Mouse (Mus musculus) cortical plate, adult 2 months (tissue): ENCODE measurements around the gene Frmd4b. TPM values are rescaled to one million over a fixed set of nuclear protein-coding genes. Genes with fewer than 3 reads are reported as not detected.

Experiments
- H3K27ac ChIP-seq: fragments of 200-500 bp; 2 replicates; pipeline ENCODE4 v1.5.1; 2012; ENCODE audit warnings: low read length, control low read depth, inconsistent platforms; ENCODE audit not compliant: insufficient read depth
- H3K4me1 ChIP-seq: fragments of 200-500 bp; 2 replicates; pipeline ENCODE4 v1.6.1; 2011; ENCODE audit warnings: low read length; ENCODE audit not compliant: control insufficient read depth, insufficient read depth
- H3K4me3 ChIP-seq: fragments of 200-500 bp; 2 replicates; pipeline ENCODE4 v1.5.1; 2011; ENCODE audit warnings: mild to moderate bottlenecking, low read length, control low read depth; ENCODE audit not compliant: insufficient read depth
- CTCF ChIP-seq: fragments of 200-500 bp; IDR thresholded peaks from 2 replicates; pipeline ENCODE4 v1.5.1; 2011; ENCODE audit warnings: mild to moderate bottlenecking, control low read depth, low read length; ENCODE audit not compliant: insufficient read depth; ENCODE audit errors: extremely low read depth
- POLR2A ChIP-seq: fragments of 200-500 bp; IDR thresholded peaks from 2 replicates; pipeline ENCODE4 v1.6.1; 2011; ENCODE audit warnings: mild to moderate bottlenecking, low read length, control low read depth; ENCODE audit not compliant: insufficient read depth; ENCODE audit errors: extremely low read depth
- polyA plus RNA-seq: library from polyadenylated mRNA; depleted of rRNA; stranded (reverse); fragments of >200 nt; gene quantifications from 2 replicates; pipeline ENCODE4 v1.2.3, GENCODE M21; 2012

Frmd4b gene
- polyA plus RNA-seq, 1 experiment: 17.1 TPM

DNA sequence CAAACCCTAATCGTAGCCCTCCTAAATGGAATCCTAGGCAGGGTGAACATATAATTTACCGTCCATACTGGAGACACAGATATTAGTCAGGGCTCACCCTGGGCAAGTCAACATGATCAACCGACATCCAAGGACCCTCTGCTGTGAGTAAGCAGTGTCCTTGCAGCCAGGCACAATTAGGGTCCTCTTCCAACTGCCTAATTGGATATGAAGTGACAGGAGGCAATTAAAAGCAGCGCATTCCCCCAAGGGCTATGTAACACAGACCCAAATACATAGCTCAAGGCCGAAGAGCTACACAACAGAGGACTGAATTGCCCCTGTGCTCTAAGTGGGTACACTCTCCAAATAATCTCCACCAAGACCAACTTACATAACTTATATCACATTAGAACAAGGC lies 4.5 kb downstream of the Frmd4b start:
- no peaks in the 10 kb centered on the region for H3K4me1 ChIP-seq
- no peak overlapping the region for H3K27ac ChIP-seq
- H3K4me3 ChIP-seq: no peak overlapping the region
- TF ChIP-seq POLR2A (no peak), CTCF (no peak)

DNA sequence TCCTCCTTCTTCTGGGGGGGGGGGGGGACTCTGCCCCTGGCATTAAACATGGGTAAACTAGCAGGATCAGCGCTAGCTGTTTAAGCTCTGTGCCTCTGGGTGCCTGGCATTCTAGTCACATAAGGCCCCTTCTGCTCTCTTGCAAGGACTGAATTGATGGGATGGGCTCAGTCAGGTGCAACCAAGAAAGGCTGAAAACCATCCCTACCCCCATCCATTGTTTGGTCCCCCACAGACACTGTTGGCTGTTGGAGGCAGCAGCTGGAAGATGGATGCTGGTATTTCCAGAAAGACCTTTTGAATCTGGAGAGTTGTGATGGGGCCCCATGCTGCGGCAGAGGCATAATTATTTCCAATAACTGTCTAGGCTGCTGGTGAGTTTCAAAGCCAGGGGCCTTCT lies 7.3 kb downstream of the Frmd4b start:
- no peak overlapping the region for H3K27ac ChIP-seq
- TF ChIP-seq POLR2A: no peak
- TF ChIP-seq CTCF: no peak

DNA sequence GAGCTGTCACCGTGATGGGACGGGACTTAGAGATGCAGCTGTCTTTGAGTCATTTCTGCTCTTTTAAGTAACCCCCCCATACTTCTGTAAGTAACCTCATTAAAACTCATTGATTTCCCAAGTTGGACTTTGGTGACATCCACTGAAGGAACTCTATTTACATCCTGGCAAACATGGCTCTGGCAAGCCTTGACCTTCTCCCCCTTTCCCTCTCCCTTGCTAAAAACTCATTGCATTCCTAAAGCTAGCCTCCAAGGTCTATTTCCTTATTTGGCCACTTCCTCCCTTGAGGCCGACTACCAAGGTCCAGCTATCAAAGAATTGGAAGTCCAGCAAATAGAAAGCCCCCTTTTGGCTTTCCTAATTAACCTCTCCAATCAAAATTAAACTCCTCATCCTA lies 9.7 kb downstream of the Frmd4b start:
- Histone ChIP-seq H3K4me3 (no peak overlapping the region), H3K4me1 (no peaks in the 10 kb centered on the region), H3K27ac (no peak overlapping the region)
- no peak for TF ChIP-seq POLR2A

More for the DNA sequence above, 7.3 kb downstream of the Frmd4b start:
- Histone ChIP-seq H3K4me3 (no peak overlapping the region), H3K4me1 (no peaks in the 10 kb centered on the region)

DNA sequence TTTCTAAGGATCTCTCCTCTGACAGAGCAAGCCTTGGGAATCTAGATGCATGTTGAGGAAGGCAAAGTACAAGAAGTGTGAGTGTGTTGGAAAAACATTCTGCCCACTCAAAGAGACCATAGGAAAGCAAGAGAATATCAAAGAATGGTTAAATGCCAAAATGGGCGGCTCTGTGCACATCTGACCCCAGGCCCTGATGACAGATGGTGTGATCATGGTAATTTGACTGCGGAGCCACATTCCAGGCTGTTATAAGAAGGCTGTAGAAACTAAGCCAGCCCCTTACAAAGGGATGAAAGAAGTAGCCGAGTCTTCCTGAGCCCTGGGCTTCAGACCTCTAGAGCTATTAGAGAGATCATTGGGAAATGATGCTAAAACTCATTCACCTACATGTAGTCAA lies 22.1 kb downstream of the Frmd4b start:
- TF ChIP-seq CTCF: no peak
- no peak for TF ChIP-seq POLR2A
- Histone ChIP-seq H3K4me3 (no peak overlapping the region), H3K27ac (no peak overlapping the region), H3K4me1 (no peaks in the 10 kb centered on the region)

DNA sequence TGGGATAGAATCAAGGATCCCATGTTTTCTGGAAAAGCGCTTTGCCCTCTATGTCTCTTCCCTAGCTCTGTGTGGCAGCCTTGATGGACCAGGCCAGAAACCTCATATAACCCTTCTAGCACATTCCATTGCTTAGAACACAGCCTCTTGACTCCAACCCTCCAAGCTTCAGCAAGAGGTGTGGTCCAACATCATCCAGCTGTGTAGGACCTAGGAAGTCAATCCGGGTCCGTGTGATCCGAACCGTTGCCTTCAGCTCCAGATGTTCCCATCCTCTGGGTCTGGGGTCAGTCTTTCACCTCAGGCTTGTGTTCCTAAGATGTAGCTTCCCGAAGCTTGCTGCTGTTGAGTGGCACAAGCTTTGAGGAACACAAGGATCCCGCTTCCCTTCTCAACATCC lies 22.8 kb downstream of the Frmd4b start:
- no peaks in the 10 kb centered on the region for H3K4me1 ChIP-seq
- TF ChIP-seq CTCF: no peak
- no peak overlapping the region for H3K4me3 ChIP-seq
- no peak overlapping the region for H3K27ac ChIP-seq

DNA sequence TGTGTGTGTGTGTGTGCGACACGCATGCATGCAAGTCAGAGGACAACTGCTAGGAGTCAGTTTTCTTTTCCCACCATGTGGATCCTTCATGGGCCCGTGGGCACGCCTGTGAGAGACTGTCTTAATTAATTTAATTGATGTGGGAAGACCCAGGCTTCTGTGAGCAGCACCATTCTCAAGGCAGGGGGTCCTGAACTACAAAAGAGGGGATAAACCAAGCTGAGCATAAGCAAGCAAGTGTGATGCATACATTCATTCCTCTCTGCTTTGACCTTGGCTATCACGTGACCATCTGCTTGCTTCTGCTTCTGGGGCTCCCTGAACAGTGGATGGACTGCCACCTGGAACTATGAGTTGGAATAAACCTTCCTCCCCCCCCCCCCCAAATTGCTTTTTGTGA lies 27.1 kb downstream of the Frmd4b start:
- H3K4me3 ChIP-seq: no peak overlapping the region
- no peaks in the 10 kb centered on the region for H3K4me1 ChIP-seq
- TF ChIP-seq POLR2A (no peak), CTCF (no peak)
- H3K27ac ChIP-seq: no peak overlapping the region

DNA sequence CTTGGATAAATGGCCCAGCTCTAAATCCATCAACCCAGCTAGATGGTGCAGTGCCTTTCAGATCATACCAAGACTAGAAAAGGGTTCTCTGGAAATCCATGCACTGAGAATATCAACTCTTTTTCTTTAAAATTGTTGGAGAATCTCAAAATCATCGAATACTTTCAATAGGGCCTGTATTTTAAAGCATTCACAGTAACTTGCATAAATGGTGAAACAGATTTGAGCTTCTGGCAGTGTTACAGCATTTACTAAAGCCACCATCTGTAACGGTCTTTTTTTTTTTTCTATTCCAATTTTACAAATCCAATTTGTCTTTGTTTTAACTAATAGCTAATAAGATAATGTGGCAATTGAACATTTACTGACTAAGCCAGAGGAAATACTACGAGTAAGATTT lies 27.8 kb downstream of the Frmd4b start:
- no peak overlapping the region for H3K4me3 ChIP-seq
- H3K4me1 ChIP-seq: no peaks in the 10 kb centered on the region
- no peak overlapping the region for H3K27ac ChIP-seq
- TF ChIP-seq CTCF: no peak
- no peak for TF ChIP-seq POLR2A

DNA sequence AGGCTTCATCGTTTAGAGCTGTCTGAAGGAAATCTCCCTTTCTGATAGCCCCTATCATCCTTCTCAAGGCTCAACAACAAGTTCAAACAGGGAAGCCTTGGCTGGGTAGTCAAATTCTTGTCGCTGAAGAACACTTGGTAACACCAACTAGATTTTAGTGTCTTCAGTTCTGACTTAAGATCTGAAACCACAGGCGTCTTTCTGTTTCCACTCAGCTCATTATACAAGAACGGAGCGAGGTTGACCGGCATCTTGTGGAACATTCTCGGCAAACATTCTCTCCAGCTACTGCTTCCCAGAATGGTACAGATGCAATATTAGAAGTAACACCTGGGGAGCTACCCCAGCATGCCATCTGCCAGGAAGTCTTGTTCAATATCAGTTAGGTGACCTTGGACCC lies 28.3 kb downstream of the Frmd4b start:
- Histone ChIP-seq H3K4me3 (no peak overlapping the region), H3K4me1 (no peaks in the 10 kb centered on the region), H3K27ac (no peak overlapping the region)
- TF ChIP-seq CTCF (no peak), POLR2A (no peak)

DNA sequence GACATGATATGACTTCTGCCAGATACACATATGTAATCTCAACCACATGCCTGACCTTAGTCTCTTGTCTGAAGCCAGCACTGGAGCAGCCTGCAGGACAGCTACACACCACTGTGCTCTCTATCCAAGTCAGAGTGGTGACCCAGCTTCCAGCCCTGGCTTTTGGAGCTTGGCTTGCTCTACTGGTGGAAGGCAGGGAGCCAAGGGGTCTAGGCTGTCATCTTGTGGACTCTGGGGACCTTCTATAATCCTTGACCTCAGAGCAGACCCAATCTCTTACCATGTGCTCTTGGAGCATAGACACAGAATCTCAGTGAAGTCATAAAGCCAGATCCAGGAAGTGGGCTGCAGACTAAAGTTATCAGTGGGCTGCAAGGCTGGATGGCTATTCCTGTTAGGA lies 30.7 kb downstream of the Frmd4b start:
- H3K4me1 ChIP-seq: no peaks in the 10 kb centered on the region
- no peak overlapping the region for H3K27ac ChIP-seq
- H3K4me3 ChIP-seq: no peak overlapping the region
- TF ChIP-seq CTCF (no peak), POLR2A (no peak)

DNA sequence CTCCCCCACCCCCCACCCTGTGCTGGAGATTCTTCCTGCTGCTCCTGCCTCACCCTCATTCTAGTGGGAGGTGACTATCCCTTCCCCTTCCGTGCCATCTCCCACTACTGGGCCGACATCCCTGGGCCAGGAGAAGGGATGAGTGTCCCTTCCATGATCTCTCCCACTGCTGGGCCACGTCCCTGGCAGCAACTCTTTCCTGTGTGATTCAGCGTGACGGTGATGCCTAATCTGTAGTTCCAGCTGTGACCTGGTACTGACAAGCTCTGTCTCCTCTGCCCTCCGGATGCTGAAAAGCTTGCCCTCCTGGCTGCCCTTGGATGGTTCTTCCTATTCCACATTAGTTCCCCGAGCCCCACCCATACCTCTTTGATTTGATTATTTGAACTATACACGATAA lies 31.3 kb downstream of the Frmd4b start:
- H3K4me1 ChIP-seq: no peaks in the 10 kb centered on the region
- no peak overlapping the region for H3K4me3 ChIP-seq
- H3K27ac ChIP-seq: no peak overlapping the region
- TF ChIP-seq POLR2A: no peak
- TF ChIP-seq CTCF: no peak

DNA sequence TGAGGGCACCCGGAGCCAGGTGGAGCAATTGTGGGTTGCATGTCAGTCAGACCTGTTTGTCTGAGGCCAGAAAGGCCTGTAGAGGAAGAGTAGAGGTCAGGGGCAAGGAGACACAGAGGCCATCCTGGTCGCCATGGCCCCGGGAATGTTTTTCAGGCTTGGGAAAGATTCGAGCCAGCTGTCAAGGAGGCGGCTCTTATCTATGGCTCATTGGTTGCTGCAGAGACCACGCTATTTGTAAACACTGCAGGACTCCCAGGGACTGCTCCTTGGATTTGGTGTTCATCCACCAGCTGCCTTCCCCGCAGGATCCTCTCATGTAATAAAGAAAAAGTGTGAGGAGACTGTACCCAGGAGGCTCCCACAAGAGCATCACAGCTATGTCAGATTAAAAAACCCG lies 34.6 kb downstream of the Frmd4b start:
- Histone ChIP-seq H3K4me1 (0 out of 2 replicates have a peak, but pooled peaks cover 2% of the 10 kb centered on the region), H3K4me3 (no peak overlapping the region), H3K27ac (no peak overlapping the region)
- TF ChIP-seq POLR2A (no peak), CTCF (no peak)

DNA sequence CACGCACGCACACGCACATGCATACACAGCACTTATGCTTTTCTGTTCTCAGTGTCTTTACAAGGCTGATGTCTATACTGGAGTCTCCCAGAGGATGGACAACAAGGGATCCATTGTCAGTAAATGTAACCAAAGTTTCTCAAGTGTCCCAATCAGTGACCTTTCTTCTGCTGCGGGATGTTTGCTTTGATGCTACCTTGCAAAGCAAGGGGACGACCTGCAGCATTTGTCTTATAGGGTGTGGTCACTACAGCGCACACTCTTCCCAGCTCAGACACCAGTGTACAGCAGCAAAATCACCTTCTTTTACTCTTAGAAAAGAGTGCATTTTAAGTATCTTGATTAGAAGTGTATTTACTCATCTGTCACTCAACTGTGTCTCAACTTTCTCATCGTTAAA lies 35.4 kb downstream of the Frmd4b start:
- 0 out of 2 replicates have a peak, but pooled peaks cover 2% of the 10 kb centered on the region for H3K4me1 ChIP-seq
- TF ChIP-seq CTCF (no peak), POLR2A (no peak)
- no peak overlapping the region for H3K27ac ChIP-seq
- no peak overlapping the region for H3K4me3 ChIP-seq
